Mouse (Mus musculus) megakaryocyte-erythroid progenitor cell, adult 5-6 weeks (primary cell): ENCODE results near the gene Mogat2. TPM values are rescaled to one million over a fixed set of nuclear protein-coding genes. Genes with fewer than 3 reads are reported as not detected.

Source experiments
- ATAC-seq: replicated peaks from 2 replicates; pipeline ENCODE4 v1.8.0; 2016; ENCODE audit warnings: mild to moderate bottlenecking, inconsistent platforms; ENCODE audit not compliant: severe bottlenecking, poor library complexity, low FRiP score, low TSS enrichment
- total RNA-seq, 2 experiments: library from RNA; stranded (forward) in 1 of 2; stranded (reverse) in 1 of 2; fragments of 200-1000, 215-1000 nt in 1 of 2; fragments of >200 nt in 1 of 2; fragmentation: Nextera tagmentation in 1 of 2; gene quantifications; 2 replicates each; pipeline ENCODE4 v1.2.3; 2014 to 2017

Mogat2 gene
- total RNA-seq, 2 experiments from 2014 or later, result not detected

DNA sequence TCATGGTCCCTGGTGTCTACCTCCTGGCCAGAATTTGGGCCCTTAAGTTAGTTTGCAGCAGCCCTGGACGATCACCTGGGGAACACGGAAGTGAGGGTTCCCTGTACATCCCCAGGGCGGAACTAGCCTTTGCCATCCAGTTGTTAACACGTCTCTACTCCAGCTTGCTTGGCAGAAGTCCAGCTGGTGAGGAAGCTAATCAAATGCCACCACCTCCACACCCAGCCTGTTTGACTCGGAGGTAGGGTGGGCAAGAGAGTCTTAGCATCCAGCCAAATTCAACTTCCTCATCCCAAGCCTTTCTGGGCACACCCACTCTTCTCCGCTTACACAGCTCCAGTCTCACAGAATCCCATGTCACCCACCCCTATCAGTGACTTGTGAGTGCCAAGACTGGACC is 65.5 kb downstream of the Mogat2 start:
- ATAC-seq, result peak; percentile 55

GRCm38 (mm10) chr7:99171730-99172463 is 66.5 kb downstream of the Mogat2 start:
- ATAC-seq, result no peak

DNA sequence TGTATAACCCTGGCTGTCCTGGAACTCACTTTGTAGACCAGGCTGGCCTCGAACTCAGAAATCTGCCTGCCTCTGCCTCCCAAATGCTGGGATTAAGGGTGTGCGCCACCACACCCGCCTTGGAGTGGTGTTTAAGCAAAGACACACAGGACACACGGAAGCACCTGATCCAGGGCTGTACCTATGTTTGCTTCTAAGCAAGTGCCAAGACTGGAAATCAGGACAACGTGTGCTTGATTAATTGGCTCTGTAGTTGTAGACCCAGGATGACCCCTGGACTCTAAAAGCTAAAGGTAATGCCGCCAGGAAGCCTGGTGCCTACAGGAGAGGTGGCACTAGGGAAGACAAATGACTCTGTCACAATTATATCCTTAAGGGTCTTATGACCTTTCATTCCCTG is 67.9 kb downstream of the Mogat2 start:
- ATAC-seq, result no peak

GRCm38 (mm10) chr7:99169717-99170403 is 68.6 kb downstream of the Mogat2 start:
- no peak for ATAC-seq

Other genes starting within 250 kb of the Mogat2 start
- gene Uvrag, start 97.5 kb downstream of the Mogat2 start, total RNA-seq (2014; fragmentation: Nextera tagmentation), result 15.0 and 18.2 TPM in 2 replicates
- 14.4 and 16.2 TPM in 2 replicates for gene Uvrag, start 97.5 kb downstream of the Mogat2 start, total RNA-seq (2017)
- not detected in 2 replicates for gene Dgat2, start 55.9 kb downstream of the Mogat2 start, total RNA-seq (2014; fragmentation: Nextera tagmentation)
- 0.57 TPM in 1 of 2 replicates, not detected in the other for gene Dgat2, start 55.9 kb downstream of the Mogat2 start, total RNA-seq (2017)
- not detected in 2 replicates for gene Map6, start 28.8 kb upstream of the Mogat2 start, total RNA-seq (2014; fragmentation: Nextera tagmentation)
- gene Map6, start 28.8 kb upstream of the Mogat2 start, total RNA-seq (2017), result not detected in 2 replicates
- gene Serpinh1, start 114.6 kb upstream of the Mogat2 start, total RNA-seq (2014; fragmentation: Nextera tagmentation), result not detected in 2 replicates
- gene Serpinh1, start 114.6 kb upstream of the Mogat2 start, total RNA-seq (2017), result not detected in 2 replicates
- 0.30 TPM in 1 of 2 replicates, not detected in the other for gene Gdpd5, start 142.8 kb upstream of the Mogat2 start, total RNA-seq (2014; fragmentation: Nextera tagmentation)
- 0.14 TPM in 1 of 2 replicates, not detected in the other for gene Gdpd5, start 142.8 kb upstream of the Mogat2 start, total RNA-seq (2017)
- 2.1 TPM in 1 of 2 replicates, not detected in the other for gene Klhl35, start 227.4 kb upstream of the Mogat2 start, total RNA-seq (2014; fragmentation: Nextera tagmentation)
- 0.65 TPM in 1 of 2 replicates, not detected in the other for gene Klhl35, start 227.4 kb upstream of the Mogat2 start, total RNA-seq (2017)
- gene Rps3, start 245.1 kb upstream of the Mogat2 start, total RNA-seq (2014; fragmentation: Nextera tagmentation), result 1,003 and 1,349 TPM in 2 replicates
- gene Rps3, start 245.1 kb upstream of the Mogat2 start, total RNA-seq (2017), result 1,982 and 2,496 TPM in 2 replicates